Mouse (Mus musculus) Muller cell, postnatal 12 days (primary cell): Measurements from ENCODE around the gene Poglut1.
"Not testable (repeated sequence)": the region's sequence is repeated elsewhere in the genome, so short reads cannot be mapped to it uniquely, and the experiment has no call there.

Experiments used
- DNase-seq: peaks from one replicate; pipeline ENCODE4 v3.0.0-alpha.2; 2015; ENCODE audit errors: inconsistent ontology term

Poglut1 gene

DNA sequence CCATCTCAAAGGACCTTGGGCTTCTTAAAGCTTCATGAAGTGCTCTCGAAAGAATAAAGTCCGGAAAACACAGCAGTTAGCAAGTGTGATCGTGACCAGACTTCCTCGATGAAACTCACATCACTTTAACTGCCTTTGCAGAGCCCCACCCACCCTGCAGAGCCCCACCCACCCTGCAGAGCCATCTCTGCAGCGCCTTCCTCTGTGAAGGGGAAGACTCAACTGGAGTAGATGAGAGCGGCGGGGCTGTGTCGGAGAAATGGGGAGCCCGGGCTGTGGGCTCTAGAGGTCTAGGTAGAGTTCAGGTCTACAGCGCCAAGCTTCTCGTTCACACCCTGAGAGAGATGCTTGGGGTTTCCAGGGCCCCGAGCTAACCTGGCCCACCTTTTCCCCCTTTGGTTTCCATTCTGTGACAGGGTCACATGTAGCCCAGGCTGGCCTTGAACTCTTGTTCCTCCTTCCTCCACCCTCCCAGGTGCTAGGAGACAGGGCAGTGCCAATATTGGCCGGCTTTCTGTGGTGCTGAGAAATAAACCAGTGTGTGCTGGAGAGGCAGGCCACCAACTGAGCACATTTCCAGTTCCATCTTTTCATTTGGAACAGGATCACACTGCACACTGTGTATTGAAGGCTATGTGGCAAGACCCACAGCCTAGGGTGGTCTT is 11.2 kb downstream of the Poglut1 start:
- DNase-seq: no peak

DNA sequence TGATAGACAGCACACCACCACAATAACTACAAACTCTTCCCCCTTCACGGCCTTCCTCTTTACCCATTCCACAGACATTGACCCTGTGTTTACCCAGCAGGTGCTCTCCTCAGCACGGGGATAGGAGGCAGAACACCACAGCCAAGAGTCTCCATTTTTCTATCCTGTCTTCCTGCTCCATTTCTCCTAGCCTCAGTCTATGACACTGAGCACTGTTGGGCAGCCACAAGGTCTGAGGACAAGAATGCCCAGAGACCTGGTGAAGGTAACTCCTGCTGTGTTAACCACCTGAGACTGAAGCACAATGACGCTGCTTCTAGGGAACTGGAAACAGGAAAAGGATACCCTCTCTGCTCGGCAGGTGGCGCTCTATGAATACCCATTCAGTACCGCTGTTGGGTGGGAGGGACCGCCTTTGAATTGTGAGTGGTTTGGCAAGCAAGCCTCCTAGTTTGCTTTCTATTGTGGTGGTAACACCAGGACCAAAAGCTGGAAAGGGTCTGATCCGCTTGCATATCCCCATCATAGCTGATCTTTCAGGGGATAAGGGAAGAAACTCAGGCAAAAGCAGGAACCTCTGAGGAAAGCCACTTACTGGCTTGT is 13.4 kb downstream of the Poglut1 start:
- DNase-seq: peak; percentile 74

DNA sequence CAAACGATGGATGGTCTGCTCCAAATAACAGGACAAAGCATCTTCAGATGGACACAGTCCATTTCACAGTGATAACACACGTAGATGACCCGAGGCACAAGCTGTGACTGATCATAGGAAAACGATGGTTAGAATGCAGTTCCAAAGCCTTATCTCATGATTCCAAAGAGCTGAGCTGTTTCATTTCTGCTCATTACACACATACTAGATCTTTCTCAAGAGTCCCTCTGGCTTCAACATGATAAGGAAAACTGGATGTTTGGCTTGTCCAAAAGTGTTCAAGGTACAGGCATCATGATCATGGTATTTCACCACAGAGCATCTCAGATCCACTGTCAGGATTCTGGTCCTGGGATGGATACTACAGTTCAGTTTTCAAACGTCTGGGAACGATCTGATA is 23.8 kb downstream of the Poglut1 start:
- DNase-seq: no peak

DNA sequence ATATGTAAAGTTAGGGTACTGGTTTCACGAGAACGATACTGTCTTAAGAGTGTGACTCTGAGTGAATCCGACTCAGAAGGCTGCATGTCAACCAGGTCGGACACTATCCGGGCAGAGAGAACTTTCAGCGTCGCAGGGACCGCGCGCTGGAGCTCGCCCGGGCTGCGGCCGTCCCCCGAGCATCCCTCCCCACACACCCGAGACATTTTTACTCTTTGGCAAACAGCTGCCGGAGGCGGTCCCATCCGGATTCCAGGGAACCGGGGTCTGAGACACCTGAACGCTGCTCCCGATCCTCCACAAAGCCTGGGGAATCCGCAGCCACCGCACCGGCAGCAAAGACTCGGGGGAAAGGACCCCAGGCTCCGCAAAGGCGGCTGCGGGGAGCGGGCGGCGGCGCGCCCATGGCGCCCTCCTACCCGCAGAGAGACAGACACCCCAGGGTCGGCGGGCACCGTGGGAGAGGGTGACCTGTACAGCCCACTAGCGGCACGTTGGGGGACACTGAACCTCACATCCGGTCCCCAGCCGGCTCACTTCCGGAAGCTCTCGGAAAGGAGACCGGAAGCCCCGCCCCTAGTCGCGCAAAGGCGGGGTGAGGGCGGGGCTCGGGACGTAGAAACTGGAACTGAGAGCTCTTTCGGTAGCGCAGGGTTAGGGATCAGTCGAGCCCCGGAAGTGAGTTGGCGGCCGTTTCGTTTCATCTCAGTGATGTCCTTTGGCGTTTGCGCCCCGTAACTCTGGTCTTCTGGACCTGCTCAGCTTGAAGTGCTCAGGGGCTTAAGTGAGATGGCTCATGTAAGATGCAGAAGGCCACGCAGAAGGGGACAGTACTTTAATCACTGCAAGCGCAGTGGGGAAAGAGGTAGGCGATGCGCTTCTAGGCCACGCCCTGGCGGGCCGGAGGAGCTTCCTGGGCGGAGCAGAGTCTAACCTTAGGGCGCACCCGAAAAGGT is 27.7 kb downstream of the Poglut1 start, which contains the start of gene Timmdc1:
Gene Timmdc1, minus strand, starts transcription at position 535 of the 956 bp plus-strand sequence.
- DNase-seq: peak; percentile 99

DNA sequence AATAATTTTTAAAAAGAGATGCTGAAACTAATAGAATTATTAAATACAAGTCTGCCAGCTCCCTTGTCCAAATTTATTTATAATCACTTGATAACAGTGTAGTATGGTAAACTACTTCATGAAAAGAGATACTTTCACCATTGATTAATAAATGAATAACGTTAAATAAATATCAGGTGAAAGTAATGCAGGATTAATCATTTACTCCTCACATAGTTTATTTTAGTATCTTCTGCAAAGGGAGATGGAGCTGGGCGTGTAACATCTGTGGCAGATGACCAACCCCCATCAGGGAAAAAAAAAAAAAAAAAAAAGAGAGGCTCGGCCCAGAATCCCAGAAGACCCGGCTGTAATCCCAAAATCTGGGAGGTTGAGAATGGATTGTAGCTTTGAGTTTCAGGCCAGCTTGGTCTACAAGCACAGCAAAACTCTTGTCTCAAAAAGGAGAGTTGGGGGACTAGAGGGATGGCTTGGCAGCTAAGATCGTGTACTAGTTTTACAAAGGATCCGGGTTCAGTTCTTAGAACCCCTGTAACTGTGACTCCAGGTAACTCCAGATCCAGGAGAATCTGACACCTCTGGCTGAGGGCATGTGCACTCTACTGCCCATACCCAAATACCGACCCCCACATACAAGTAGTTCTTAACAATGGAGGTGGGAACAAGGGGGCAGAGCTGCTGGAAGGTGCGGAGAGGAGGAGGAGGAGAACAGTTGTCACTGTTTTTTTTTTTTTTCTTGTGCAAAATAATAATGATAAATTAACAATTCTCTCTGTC is 28.7 kb downstream of the Poglut1 start:
- DNase-seq: no peak

DNA sequence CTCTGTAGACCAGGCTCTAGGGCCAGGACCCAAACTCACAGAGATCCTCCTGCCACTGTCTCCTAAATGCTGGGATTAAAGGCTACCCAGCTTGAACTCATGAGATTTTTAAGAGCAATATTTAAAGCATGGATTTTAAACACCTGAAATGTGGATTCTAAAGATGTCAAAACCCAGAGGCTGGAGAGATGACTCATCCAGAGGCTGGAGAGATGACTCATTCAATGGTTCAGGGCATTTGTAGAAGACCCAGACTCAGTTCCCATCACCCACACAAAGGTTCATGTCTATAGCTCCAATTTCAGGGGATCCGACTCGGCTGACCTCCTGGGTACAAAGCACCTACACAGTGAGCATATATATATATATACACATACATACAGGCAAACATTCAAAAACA is 30.9 kb downstream of the Poglut1 start:
- DNase-seq: peak; percentile 29

DNA sequence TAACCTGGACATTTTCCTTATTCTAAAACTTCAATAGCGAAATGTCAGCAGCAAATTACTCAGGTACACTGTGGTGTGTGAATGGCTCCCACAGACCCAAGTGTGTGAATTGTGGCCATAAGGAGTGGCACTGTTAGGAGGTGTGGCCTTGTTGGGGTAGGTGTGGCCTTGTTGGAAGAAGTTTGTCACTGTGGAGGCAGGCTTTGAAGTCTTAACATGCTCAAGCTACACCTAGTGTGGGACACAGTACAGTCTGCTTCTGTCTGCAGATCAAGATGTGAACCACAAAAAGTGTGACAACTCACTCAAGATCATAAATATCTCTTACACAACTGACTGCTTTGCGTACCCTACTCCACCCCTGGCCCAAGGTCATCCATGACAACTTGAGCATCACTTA is 39.2 kb downstream of the Poglut1 start:
- no peak for DNase-seq

DNA sequence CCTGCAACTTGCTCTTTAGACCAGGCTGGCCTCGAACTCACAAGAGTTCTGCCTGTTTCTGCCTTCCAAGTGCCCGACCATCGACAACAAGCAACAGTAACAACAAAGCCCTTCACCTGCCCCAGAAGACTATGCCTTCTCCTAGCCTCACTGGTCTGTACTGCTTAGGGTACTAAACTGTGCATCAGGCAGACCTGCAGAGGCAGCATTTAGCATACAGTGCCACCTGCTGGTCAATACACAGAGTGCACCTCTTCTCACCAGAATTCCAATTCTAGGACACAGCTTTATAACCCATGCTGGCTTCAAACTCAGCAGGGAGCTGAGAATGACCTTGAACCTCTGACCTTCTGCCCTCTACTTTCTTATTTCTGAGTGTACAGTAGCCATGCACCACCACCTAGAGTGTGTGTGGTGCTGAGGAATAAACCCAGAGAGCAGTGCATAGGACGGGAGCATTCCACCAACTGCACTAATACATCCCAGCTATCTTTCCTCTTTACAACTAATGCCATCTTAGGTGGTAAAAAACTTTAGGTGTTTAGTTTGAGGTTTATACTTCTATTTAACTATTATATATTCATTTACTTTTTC is 43.9 kb downstream of the Poglut1 start:
- peak; percentile 26 for DNase-seq

DNA sequence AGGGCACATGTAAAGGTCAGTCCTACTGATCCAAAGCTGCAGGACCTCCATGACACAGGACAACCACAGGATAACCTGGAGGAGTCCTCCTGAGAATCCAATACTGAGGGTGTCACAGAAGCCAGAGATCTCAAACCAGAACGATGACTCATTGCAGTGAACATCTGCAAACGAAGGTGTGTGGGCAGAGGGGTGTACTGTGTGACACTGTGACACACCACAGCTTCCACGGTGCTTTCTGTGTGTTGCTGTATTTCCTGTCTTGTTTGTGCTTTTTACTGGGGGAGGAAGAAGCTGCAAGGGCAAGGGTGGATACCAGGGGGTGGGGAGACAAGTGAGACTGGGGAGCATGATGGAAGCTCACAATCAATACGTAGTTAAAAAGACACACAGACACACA is 46.5 kb downstream of the Poglut1 start:
- no peak for DNase-seq

DNA sequence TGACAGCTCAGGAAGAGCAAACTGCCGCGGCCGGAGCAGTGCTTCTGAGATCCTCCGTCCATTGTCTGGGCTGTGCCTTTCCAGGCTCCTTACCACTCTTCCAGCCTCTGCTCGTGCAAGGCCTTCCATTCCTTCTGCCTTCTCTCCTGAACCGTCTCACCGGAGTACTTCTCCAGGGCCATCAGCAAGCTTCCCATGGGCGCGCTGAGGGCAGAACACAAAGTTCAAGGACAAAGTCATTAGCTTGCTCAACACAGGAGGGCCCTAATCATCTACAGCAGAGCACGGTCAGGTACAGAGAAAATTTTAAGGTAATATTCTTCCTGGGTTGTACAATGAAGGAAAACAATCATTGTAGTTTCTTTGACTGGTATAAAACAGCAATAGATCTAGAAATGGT is 47.6 kb downstream of the Poglut1 start:
- DNase-seq: no peak

DNA sequence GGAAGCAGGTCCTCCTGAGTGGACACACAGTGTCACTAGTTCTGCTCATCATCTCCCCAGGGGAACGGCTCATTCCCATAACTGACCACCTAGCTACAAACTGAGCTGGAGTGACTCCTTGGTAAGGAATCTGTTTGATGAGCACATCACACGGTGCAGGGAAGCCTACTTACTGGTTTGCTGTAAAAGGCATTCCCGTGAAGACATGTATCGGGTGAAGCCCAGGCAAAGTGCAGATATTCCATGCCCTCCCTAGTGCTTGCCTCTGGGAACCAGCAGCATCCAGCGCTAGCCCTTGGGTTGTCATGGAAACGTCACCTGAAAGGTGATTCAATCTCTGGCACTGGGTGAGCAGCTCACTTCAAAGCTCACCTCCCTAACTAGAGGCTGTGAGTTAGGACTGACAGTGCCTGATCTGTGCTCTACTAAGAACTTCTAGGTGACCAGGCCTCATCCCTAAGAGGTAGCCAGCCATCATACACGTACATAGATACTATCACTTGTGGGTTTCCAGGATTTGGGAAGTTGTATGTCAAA is 53.4 kb downstream of the Poglut1 start:
- DNase-seq: no peak

DNA sequence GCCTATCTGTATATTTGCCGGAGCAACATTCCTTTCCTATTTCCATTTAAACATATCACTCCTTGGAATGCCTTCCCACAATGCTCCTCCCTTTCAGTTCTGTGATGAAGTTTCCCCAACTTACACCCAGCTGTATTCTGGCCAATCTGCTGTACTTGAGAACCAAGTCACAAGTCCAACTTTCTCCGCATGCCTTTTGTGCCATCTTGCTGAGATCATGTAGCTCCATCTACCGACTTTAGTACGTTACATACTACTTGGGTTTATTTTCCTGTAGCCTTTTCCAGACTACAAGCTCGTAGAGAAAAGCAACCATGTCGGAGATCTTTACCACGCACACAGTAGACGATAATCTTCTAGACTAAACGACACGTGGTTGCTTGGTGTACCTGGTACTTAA is 56.2 kb downstream of the Poglut1 start:
- DNase-seq: no peak

DNA sequence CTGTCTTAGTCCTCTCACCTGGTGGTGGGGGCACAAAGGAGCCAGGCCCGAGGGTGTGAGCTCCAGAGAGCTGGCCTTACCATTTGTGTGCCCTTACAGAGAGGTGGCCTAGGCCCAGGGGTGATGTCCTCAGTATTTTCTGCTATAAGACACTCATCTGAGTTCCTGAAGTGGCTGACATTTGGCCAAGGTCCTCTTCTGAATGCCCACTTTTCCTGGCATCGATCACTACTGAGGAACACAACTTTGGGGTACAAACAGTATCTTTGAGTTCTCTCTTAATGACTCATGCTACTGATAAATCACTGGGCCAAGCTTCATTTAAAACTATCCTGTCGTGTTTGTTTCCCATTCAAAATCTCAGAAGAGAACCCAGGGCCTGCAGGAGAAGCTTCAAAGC is 57.5 kb downstream of the Poglut1 start:
- no peak for DNase-seq

DNA sequence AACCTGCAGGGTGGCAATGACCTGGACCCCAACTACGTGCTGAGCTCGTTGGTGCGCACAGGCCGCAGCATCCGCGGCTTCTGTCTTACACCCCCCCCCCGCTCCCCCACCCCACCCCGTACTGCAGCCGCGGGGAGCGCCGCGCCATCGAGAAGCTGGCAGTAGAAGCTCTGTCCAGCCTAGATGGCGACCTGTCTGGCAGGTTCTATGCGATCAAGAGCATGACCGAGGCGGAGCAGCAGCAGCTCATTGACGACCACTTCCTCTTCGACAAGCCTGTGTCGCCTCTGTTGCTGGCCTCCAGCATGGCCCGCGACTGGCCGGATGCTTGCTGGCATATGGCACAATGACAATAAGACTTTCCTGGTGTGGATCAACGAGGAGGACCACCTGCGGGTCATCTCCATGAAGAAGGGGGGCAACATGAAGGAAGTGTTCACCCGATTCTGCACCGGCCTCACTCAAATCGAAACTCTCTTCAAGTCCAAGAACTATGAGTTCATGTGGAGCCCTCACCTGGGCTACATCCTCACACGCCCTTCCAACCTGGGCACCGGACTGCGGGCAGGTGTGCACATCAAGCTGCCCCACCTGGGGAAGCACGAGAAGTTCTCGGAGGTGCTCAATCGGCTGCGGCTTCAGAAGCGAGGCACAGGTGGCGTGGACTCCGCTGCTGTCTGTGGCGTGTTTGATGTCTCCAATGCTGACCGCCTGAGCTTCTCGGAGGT is 66.3 kb downstream of the Poglut1 start:
- DNase-seq: no peak

DNA sequence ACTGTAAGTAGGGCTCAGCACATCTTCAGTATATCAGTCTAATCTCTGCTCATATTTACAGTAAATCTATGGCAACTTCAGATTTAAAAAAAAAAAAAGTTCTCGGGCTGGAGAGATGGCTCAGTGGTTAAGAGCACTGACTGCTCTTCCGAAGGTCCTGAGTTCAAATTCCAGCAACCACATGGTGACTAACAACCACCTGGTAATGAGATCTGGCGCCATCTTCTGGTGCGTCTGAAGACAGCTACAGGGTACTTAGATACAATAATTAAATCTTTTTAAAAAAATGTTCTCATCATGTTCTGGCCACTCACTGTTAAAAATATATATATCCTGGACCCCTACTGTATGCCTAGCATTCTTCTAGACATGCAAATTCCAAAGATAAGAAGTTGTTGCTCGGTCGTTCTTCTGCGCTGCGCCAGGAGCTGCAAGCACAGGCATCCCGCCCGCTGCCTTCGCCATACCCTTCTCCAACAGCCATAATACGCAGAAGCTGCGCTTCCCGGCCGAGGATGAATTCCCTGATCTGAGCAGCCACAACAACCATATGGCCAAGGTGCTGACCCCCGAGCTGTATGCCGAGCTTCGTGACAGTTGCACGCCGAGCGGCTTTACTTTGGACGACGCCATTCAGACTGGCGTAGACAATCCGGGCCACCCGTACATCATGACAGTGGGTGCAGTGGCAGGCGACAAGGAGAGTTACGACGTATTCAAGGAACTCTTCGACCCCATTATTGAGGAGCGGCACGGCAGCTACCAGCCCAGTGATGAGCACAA is 67.1 kb downstream of the Poglut1 start:
- DNase-seq: peak; percentile 4

DNA sequence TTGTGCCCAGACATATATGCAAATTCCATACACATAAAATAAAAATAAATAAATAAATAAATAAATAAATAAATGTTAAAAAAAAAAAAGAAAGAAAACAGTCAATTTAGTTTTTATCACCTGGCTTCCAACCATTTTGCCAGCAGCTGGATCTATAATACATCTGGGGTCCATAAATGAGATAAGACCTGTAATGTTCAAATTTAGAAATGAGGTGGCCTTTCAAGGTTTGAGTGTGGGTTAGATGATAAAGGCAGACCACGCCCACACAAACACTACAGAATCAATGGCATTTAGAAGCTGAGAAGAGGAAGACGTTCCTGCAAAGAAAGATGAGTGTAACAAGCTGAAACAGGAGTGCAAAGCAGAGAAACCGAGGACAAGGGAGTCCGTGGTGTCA is 68.7 kb downstream of the Poglut1 start:
- DNase-seq: no peak

DNA sequence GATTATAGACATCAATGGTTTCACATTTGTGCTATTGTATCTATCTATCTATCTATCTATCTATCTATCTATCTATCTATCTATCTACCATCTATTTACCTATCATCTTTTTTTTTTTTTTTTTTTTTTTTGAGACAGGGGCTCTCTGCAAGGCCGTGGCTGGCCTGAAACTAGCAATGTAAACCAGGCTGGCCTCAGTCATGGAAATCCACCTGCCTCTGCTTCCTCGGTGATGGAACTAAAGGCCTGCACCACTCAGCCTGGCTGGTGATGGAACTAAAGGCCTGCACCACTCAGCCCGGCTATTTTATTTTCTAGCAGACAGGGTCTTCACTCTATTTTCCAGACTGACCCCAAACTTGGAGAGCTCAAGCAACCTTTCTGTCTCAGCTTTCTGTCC is 71.8 kb downstream of the Poglut1 start:
- no peak for DNase-seq

DNA sequence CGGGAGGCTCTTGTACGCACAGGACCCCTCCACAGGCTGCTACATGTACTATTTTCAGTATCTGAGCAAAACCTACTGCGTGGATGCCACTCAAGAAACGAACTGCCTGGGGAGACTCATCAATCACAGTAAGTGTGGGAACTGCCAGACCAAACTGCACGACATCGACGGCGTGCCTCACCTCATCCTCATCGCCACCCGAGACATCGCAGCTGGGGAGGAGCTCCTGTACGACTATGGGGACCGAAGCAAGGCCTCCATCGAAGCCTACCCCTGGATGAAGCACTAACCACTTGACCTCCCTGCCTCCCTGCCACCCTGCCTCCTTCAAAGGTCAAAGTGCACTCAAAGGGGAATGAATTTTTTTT is 72.8 kb downstream of the Poglut1 start:
- not testable (repeated sequence) for DNase-seq

DNA sequence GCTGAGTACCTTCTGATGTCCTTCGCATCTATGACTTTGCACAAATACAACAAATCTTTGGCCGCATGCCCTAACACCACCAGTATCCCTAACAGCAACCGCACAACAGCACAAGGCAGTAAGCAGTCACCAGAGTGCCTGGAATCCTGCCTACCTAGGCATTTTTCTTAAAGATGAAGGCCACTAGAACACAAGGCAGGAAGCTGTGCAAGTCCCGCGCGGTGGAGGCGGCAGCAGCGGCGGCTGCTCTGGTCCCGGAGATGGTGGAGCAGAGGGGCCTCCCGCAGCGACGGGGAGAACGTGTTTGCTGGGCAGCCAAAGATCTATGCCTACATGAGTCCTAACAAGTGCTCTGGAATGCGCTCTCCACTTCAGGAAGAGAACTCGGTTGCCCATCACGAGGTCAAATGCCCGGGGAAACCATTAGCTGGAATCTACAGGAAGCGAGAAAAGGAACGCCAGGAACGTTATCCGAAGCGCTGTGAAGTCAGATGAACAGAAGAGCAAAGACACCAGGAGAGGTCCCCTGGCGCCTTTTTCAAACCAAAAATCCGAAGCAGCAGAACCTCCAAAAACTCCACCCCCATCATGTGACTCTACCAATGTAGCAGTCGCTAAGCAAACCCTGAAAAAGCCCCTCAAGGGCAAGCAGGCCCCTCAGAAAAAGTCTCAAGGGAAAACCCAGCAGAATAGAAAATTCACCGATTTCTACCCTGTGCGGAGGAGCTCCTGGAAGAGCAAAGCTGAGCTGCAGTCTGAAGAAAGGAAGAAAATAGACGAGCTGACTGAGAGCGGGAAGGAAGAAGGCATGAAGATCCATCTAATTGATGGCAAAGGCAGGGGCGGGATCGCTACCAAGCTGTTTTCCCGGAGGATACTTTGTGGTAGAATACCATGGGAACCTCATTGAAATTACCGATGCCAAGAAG is 73.5 kb downstream of the Poglut1 start:
- DNase-seq: peak; percentile 75
